ENCODE assay signal across 19 mouse cellular contexts in the genomic region with DNA sequence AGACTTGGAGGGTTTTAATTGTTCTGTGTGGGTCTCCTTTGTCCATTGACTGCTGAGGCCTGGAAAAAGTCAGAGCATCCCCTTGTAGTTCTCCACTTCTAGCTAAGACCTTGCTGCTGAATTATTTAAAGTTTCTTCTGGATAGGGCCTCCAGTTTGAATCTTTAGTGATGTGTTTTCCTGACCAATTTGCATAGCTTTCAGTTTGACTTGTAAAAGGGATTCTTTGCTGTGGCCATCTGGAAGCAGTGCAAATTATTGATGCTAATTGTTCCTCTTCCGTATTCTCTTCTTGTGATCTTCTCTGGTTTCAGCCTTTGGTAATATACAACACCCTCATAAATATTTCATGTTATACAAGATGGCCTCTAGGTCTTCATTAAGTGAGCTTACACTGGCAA.
"Had no signal": no experiment of that assay in that cellular context is flagged by ENCODE, and none has a peak within 500 bp of the region (broad histone marks: within the 10 kb centered on the region; RNA-seq: fewer than 3 reads in every experiment).

No protein-coding gene starts in this region.

- H3K4me1 ChIP-seq: intestine, embryonic 15.5 days; liver, embryonic 13.5 days had no signal

- H3K27me3 ChIP-seq: intestine, embryonic 15.5 days; liver, embryonic 13.5 days; neural tube, embryonic 12.5 days; neural tube, embryonic 15.5 days had no signal

- H3K4me3 ChIP-seq: intestine, embryonic 15.5 days; left cerebral cortex, adult 2 months; liver, embryonic 13.5 days; neural tube, embryonic 12.5 days; neural tube, embryonic 15.5 days had no signal

- H3K4me2 ChIP-seq: intestine, embryonic 15.5 days; liver, embryonic 13.5 days; neural tube, embryonic 12.5 days; neural tube, embryonic 15.5 days had no signal

- DNase-seq: kidney, adult 18-20 months; kidney, postnatal 25 days; layer of hippocampus, postnatal 36 days; liver, embryonic 13.5 days; lung, adult 2 months; lung, postnatal 14 days; lung, postnatal 4 days; right cerebral cortex, adult 18-20 months; right cerebral cortex, postnatal 14 days; right cerebral cortex, postnatal 4 days; thymus, adult 2 months; thymus, postnatal 14 days; thymus, postnatal 4 days had no signal

- H3K9me3 ChIP-seq: intestine, embryonic 15.5 days; liver, embryonic 13.5 days; neural tube, embryonic 12.5 days; neural tube, embryonic 15.5 days had no signal

- H3K9ac ChIP-seq: intestine, embryonic 15.5 days; liver, embryonic 13.5 days; neural tube, embryonic 12.5 days; neural tube, embryonic 15.5 days had no signal

- H3K36me3 ChIP-seq: intestine, embryonic 15.5 days; liver, embryonic 13.5 days; neural tube, embryonic 12.5 days; neural tube, embryonic 15.5 days had no signal

- H3K27ac ChIP-seq: intestine, embryonic 15.5 days; kidney, postnatal 0 days; left cerebral cortex, adult 2 months; liver, embryonic 13.5 days; neural tube, embryonic 12.5 days; neural tube, embryonic 15.5 days; stomach, postnatal 0 days had no signal

- ATAC-seq: intestine, embryonic 15.5 days had no signal
